Mouse (Mus musculus) left cerebral cortex, postnatal 4 days (tissue): ENCODE results near the gene Ffar1. TPM values are rescaled to one million over a fixed set of nuclear protein-coding genes. Genes with fewer than 3 reads are reported as not detected.

Experiments
- DNase-seq: peaks from one replicate; pipeline ENCODE4 v3.0.0-alpha.2; 2022
- intact Hi-C: fragments of 180-260 bp; cut with DNase I; formaldehyde crosslinking; loops from one replicate; pipeline ENCODE4 v1.15.1; 2025
- total RNA-seq, 2 experiments: library from RNA; stranded (reverse); gene quantifications; 2 replicates each; pipeline ENCODE4 v1.2.3; 2021

Ffar1 gene
- total RNA-seq, 2 experiments from 2014 or later = not detected

GRCm38 (mm10) chr7:30810319-30810718 lies 51.0 kb downstream of the Ffar1 start:
- DNase-seq = no peak
- intact Hi-C loops = no loop called here

Other genes starting within 250 kb of the Ffar1 start
- under 1 TPM; 0.24 to 0.54 TPM for gene Upk1a, start 248.7 kb downstream of the Ffar1 start, total RNA-seq
- gene Cox6b1, start 235.4 kb downstream of the Ffar1 start, total RNA-seq = 100 to 1,000 TPM; 573 to 579 TPM
- gene Etv2, start 225.7 kb downstream of the Ffar1 start, total RNA-seq = not detected
- gene Rbm42, start 211.2 kb downstream of the Ffar1 start, total RNA-seq = 10 to 100 TPM; 81.9 TPM
- gene Haus5, start 196.6 kb downstream of the Ffar1 start, total RNA-seq = 10 to 100 TPM; 12.7 to 13.3 TPM
- not detected for gene Pmis2, start 190.0 kb downstream of the Ffar1 start, total RNA-seq
- gene 2200002J24Rik, start 162.6 kb downstream of the Ffar1 start, total RNA-seq = not detected
- 1 to 10 TPM; 4.0 to 5.1 TPM for gene Atp4a, start 149.4 kb downstream of the Ffar1 start, total RNA-seq
- 100 to 1,000 TPM; 130 to 146 TPM for gene Tmem147, start 132.0 kb downstream of the Ffar1 start, total RNA-seq
- gene Gapdhs, start 117.9 kb downstream of the Ffar1 start, total RNA-seq = not detected
- gene Sbsn, start 110.1 kb downstream of the Ffar1 start, total RNA-seq = 10 to 100 TPM in 1 of 2 experiments, 1 to 10 TPM in 1; 8.5 to 12.2 TPM
- 1 to 10 TPM; 1.4 to 1.7 TPM for gene Dmkn, start 97.8 kb downstream of the Ffar1 start, total RNA-seq
- gene Krtdap, start 73.7 kb downstream of the Ffar1 start, total RNA-seq = not detected
- not detected for gene Ffar2, start 37.8 kb downstream of the Ffar1 start, total RNA-seq
- not detected for gene Ffar3, start 5.4 kb downstream of the Ffar1 start, total RNA-seq
- under 1 TPM; 0.44 to 0.48 TPM for gene Cd22, start 18.8 kb upstream of the Ffar1 start, total RNA-seq
- 1 to 10 TPM; 1.3 to 3.4 TPM for gene Mag, start 53.3 kb upstream of the Ffar1 start, total RNA-seq
- gene Hamp2, start 63.1 kb upstream of the Ffar1 start, total RNA-seq = not detected
- not detected for gene Hamp, start 82.5 kb upstream of the Ffar1 start, total RNA-seq
- gene Usf2, start 95.2 kb upstream of the Ffar1 start, total RNA-seq = 100 to 1,000 TPM in 1 of 2 experiments, 10 to 100 TPM in 1; 92.8 to 105 TPM
- 10 to 100 TPM; 12.5 to 12.8 TPM for gene Lsr, start 111.9 kb upstream of the Ffar1 start, total RNA-seq
- under 1 TPM in 1 of 2 experiments, not detected in 1; 0.42 TPM for gene Fam187b, start 112.2 kb upstream of the Ffar1 start, total RNA-seq
- gene Fxyd5, start 180.9 kb upstream of the Ffar1 start, total RNA-seq = 10 to 100 TPM; 23.5 to 25.4 TPM
- gene Fxyd7, start 189.9 kb upstream of the Ffar1 start, total RNA-seq = 100 to 1,000 TPM; 108 to 159 TPM
- gene Fxyd1, start 195.6 kb upstream of the Ffar1 start, total RNA-seq = 1 to 10 TPM; 8.4 to 8.7 TPM
- gene Lgi4, start 197.8 kb upstream of the Ffar1 start, total RNA-seq = 1 to 10 TPM; 2.4 to 2.7 TPM
- not detected for gene Fxyd3, start 215.1 kb upstream of the Ffar1 start, total RNA-seq